Mouse (Mus musculus) liver, embryonic 12.5 days (tissue): ENCODE measurements at regions not wholly inside any gene's neighbourhood (a gene's known extent, or its start where the extent isn't known, plus 50 kb on each side); places are given as distances from the start of the nearest gene placed in this dataset.
"Not testable (repeated sequence)": the region's sequence is repeated elsewhere in the genome, so short reads cannot be mapped to it uniquely, and the experiment has no call there.

Experiments used
- ATAC-seq: fragments of 200-750 bp; cut with Nextera tagmentation; 2 replicates; pipeline ENCODE4 v1.8.0; 2017; ENCODE audit warnings: moderate number of reproducible peaks, mild to moderate bottlenecking, moderate library complexity
- H3K27ac ChIP-seq: fragments of 300-500 bp; sonication (generic); 2 replicates; pipeline ENCODE4 v1.5.1; 2016; ENCODE audit warnings: mild to moderate bottlenecking
- H3K27me3 ChIP-seq: fragments of 300-500 bp; sonication (generic); replicated peaks from 2 replicates; pipeline ENCODE4 v1.6.1; 2016; ENCODE audit warnings: mild to moderate bottlenecking, moderate library complexity
- H3K36me3 ChIP-seq: fragments of 300-500 bp; sonication (generic); 2 replicates; pipeline ENCODE4 v1.6.1; 2016; ENCODE audit warnings: mild to moderate bottlenecking, moderate library complexity
- H3K4me1 ChIP-seq: fragments of 300-500 bp; sonication (generic); 2 replicates; pipeline ENCODE4 v1.6.1; 2016
- H3K4me2 ChIP-seq: fragments of 300-500 bp; sonication (generic); 2 replicates; pipeline ENCODE4 v1.6.1; 2016; ENCODE audit warnings: mild to moderate bottlenecking, moderate library complexity
- H3K4me3 ChIP-seq: fragments of 300-500 bp; sonication (generic); 2 replicates; pipeline ENCODE4 v1.5.1; 2016; ENCODE audit warnings: mild to moderate bottlenecking, moderate library complexity
- H3K9ac ChIP-seq: fragments of 300-500 bp; sonication (generic); 2 replicates; pipeline ENCODE4 v1.6.1; 2016; ENCODE audit warnings: mild to moderate bottlenecking, moderate library complexity
- H3K9me3 ChIP-seq: fragments of 300-500 bp; sonication (generic); replicated peaks from 2 replicates; pipeline ENCODE4 v1.6.1; 2016; ENCODE audit warnings: mild to moderate bottlenecking, moderate library complexity
- WGBS: fragments of 180-500 bp; shearing (Covaris S2); methylation state at CpG from one replicate; pipeline ENCODE4 v1.1.7; 2016; ENCODE audit not compliant: insufficient replicate concordance; 5-methylcytosine and 5-hydroxymethylcytosine counted together

GRCm38 (mm10) chr13:61957197-61957596 lies 172.5 kb upstream of the Zfp808 start:
- not testable (repeated sequence) for H3K4me2 ChIP-seq, H3K9me3 ChIP-seq, H3K27me3 ChIP-seq, ATAC-seq, H3K27ac ChIP-seq, H3K4me3 ChIP-seq, H3K9ac ChIP-seq, H3K4me1 ChIP-seq, H3K36me3 ChIP-seq
- WGBS = 66% methylated on average over 9 of the region's 9 CpGs

GRCm38 (mm10) chr13:61978856-61979255 lies 150.8 kb upstream of the Zfp808 start:
- H3K27me3 ChIP-seq, H3K9me3 ChIP-seq, H3K36me3 ChIP-seq, H3K4me2 ChIP-seq, H3K9ac ChIP-seq, ATAC-seq, H3K27ac ChIP-seq, H3K4me3 ChIP-seq, H3K4me1 ChIP-seq: not testable (repeated sequence)
- 63% methylated on average over 3 of the region's 3 CpGs for WGBS

- not testable (repeated sequence) for H3K27me3 ChIP-seq, ATAC-seq, H3K4me1 ChIP-seq, H3K4me2 ChIP-seq, H3K4me3 ChIP-seq, H3K9me3 ChIP-seq, H3K27ac ChIP-seq, H3K36me3 ChIP-seq, H3K9ac ChIP-seq
- 53% methylated on average over 3 of the region's 3 CpGs for WGBS
Measured at GRCm38 (mm10) chr13:61996519-61996918, 133.2 kb upstream of the Zfp808 start.

- H3K27ac ChIP-seq, H3K4me3 ChIP-seq, H3K9ac ChIP-seq, H3K9me3 ChIP-seq, ATAC-seq, H3K36me3 ChIP-seq, H3K27me3 ChIP-seq, H3K4me1 ChIP-seq: not testable (repeated sequence)
- peak overlapping the region; percentile 48 for H3K4me2 ChIP-seq
- 7% methylated on average over 6 of the region's 6 CpGs for WGBS
Measured at GRCm38 (mm10) chr13:61998803-61999202, 130.9 kb upstream of the Zfp808 start.

- not testable (repeated sequence) for H3K27me3 ChIP-seq, H3K9ac ChIP-seq, ATAC-seq, H3K36me3 ChIP-seq, H3K4me1 ChIP-seq, H3K9me3 ChIP-seq, H3K4me3 ChIP-seq, H3K27ac ChIP-seq, H3K4me2 ChIP-seq
- WGBS = 39% methylated on average over 1 of the region's 1 CpGs
Measured at GRCm38 (mm10) chr13:62007321-62007720, 122.4 kb upstream of the Zfp808 start.

GRCm38 (mm10) chr13:62015424-62016167 lies 114.1 kb upstream of the Zfp808 start:
- Histone ChIP-seq H3K4me2 (peak overlapping the region; percentile 72), H3K27ac (peak overlapping the region; percentile 74), H3K4me3 (peak overlapping the region; percentile 75), H3K9ac (peak overlapping the region; percentile 73)
- H3K27me3 ChIP-seq, H3K9me3 ChIP-seq, H3K36me3 ChIP-seq, H3K4me1 ChIP-seq: not testable (repeated sequence)
- 1% methylated on average over 22 of the region's 22 CpGs for WGBS
- ATAC-seq = peak; percentile 94

- peak overlapping the region; percentile 72 for H3K4me2 ChIP-seq
- peak overlapping the region; percentile 73 for H3K9ac ChIP-seq
- peak overlapping the region; percentile 74 for H3K27ac ChIP-seq
- not testable (repeated sequence) for H3K9me3 ChIP-seq, H3K27me3 ChIP-seq, H3K36me3 ChIP-seq, H3K4me1 ChIP-seq
- peak; percentile 59 for ATAC-seq
- peak overlapping the region; percentile 75 for H3K4me3 ChIP-seq
- WGBS = 0% methylated on average over 5 of the region's 5 CpGs
Measured at GRCm38 (mm10) chr13:62016168-62016502, 113.6 kb upstream of the Zfp808 start.

GRCm38 (mm10) chr13:62037646-62038045 lies 92.0 kb upstream of the Zfp808 start:
- 58% methylated on average over 2 of the region's 2 CpGs for WGBS
- H3K36me3 ChIP-seq = peaks cover 15% of the 10 kb centered on the region
- H3K9me3 ChIP-seq, H3K27me3 ChIP-seq, H3K4me3 ChIP-seq, H3K4me2 ChIP-seq, ATAC-seq, H3K4me1 ChIP-seq, H3K9ac ChIP-seq, H3K27ac ChIP-seq: not testable (repeated sequence)

- not testable (repeated sequence) for H3K9ac ChIP-seq, ATAC-seq, H3K27me3 ChIP-seq, H3K9me3 ChIP-seq, H3K4me3 ChIP-seq, H3K36me3 ChIP-seq, H3K27ac ChIP-seq, H3K4me1 ChIP-seq, H3K4me2 ChIP-seq
- WGBS = 37% methylated on average over 2 of the region's 2 CpGs
Measured at GRCm38 (mm10) chr13:62077951-62078671, 51.6 kb upstream of the Zfp808 start.

- not testable (repeated sequence) for H3K4me1 ChIP-seq, H3K4me3 ChIP-seq, H3K9ac ChIP-seq, H3K4me2 ChIP-seq, H3K9me3 ChIP-seq, H3K27me3 ChIP-seq, H3K27ac ChIP-seq, H3K36me3 ChIP-seq, ATAC-seq
- 62% methylated on average over 9 of the region's 9 CpGs for WGBS
Measured at GRCm38 (mm10) chr13:62078893-62079292, 50.8 kb upstream of the Zfp808 start.
